Mouse (Mus musculus) cerebellum, adult 11 months (tissue): Measurements from ENCODE around the gene Hoxd4.

Experiments
- DNase-seq: peaks from one replicate; pipeline ENCODE4 v3.0.0; 2022

Hoxd4 gene

DNA sequence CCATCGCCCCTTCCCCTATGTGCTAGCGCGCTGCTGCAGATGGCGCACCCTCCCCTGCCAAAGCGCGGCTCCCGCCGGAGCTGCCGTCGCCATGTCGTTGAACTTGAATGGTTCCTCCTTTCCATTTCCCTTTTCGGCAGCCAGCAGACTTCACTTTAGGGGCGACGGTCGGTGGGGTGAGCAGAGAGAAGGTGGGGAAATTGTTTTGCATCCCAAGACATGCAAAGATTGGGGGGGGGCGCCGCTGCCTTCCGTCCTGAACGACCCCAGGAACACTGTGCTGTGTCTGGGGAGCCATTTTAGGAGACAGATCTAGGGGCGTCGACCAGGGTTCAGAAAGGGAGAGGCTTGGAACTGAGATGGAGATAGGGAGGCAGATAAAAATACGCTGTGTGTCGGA lies 31.7 kb upstream of the Hoxd4 start:
- DNase-seq, result no peak

DNA sequence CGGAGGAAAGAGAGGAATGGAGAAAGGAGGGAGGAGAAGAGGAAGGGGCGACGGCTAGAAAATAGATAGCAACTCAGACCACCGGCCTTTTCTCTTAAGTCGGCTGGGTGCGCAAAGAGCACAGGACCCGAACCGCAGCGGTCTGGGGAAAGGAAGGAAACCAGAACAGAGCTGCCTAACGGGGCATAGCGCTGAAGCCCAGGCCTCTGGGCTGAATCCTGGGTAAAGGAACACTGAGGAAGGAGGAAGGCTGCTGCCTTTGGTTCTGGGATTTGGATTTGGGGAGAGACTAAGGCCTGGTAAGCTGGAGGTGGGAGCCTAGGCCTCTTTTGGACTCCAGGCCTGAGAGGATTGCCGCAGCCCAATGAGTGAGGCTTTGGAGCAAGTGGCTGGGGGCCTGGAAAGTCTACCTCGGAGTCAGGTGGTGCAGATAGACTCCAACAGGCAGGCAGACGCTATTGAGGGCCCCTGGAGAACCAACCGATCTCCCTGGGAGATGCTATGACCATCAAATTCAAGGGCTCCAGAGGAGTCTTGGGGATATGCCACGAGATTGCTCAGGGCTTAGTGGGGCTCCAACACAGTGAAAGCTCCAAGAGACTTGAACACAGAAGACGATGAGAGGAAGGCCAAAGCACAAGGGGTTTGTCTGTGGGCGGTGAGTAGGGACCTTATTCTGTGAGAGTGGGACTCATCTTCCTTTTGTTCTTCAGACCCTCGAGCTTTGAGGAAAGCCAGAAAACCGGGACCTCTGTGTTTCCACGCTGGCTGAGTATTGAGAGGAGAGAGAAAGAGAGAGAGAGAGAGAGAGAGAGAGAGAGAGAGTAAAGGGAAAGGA lies 30.9 kb upstream of the Hoxd4 start:
- no peak for DNase-seq

DNA sequence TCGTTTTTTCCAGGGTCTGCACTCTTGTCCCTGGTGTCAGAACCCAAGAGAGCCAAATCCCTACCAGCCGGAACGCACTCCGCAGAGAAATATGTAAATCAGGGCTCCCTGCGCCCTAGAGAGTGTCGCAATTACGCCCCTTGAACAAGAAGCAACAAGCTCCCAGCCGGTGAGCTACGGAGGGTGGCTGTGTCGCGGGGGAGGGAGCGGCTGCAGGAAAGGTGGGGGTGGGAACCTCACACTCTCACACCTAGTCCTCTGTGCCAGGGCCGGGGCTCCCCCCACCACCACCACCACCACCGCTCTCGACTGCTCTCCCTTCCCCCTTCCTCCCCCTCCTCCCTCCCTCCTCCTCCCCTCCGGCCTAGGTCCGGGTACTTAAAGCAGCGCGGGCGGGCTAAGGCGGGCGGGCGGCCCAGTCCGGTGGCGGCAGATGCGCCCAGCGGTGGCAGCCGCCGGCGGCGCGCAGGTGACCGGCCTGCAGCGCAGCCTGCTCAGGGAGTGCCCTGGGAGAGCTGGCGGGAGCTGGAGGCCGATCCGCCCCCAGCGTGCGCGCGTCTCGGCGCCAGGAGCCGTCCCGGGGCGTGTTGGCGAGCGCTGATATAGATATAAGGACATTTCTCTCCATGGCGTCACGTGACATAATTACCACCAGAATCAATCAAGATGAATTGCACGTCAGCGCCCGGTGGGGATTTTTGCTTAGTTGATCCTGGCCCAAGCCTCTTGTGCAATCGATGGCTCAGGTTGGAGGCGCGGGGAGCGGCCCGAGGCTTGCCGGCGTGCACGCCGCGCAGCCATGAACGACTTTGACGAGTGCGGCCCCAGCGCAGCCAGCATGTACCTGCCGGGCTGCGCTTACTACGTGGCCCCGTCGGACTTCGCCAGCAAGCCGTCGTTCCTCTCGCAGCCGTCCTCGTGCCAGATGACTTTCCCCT lies 29.9 kb upstream of the Hoxd4 start:
- DNase-seq, result no peak

DNA sequence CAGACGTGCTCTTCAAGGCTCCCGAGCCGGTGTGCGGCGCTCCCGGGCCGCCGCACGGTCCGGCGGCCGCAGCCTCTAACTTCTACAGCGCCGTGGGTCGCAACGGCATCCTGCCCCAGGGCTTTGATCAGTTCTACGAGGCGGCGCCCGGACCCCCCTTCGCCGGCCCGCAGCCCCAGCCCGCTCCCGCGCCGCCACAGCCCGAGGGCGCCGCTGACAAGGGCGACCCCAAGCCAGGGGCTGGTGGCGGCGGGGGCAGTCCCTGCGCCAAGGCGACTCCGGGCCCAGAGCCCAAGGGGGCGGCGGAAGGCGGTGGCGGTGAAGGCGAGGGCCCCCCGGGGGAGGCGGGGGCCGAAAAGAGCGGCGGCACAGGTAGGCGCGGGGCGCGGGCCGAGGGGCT lies 28.9 kb upstream of the Hoxd4 start:
- DNase-seq, result no peak

DNA sequence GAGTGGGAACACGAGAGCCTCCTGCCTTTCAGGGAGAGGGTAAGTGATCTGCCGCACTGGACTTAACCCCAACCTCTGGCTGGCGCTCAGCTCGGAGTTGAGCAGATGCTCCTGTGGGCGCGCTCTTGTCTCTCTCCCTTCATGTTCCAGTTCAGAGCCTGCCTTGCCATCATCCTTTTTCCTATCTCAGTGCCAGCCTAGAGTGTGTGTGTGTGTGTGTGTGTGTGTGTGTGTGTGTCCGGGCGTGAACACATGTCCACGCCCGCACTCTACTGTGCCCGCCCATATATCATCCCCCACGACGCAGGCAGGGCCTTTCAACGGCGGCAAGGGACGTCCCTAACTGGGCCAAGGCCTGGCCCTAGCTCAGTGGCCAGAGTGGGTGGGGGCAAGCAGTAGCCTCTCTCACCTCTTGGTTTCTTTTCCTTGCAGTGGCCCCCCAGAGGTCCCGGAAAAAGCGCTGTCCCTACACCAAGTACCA lies 28.2 kb upstream of the Hoxd4 start:
- no peak for DNase-seq

DNA sequence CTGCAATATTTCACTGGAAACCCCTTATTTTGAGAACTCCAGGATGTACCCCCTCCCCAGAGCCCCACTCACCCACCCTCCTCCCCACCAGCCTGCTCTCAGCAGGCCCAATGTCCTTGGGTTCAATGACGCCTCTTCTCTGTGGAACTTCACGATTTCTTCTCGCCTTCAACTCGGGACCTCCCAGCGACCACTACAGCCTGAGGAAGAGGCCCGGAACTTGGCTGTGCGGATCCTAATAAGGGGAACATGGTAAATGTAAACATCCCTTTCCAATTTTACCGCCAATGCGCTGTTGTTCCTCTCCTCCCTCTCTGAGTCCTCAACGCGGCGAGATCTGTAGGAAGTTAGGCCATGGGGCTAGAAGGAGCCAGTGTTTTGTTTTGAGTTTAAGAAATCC lies 27.6 kb upstream of the Hoxd4 start:
- DNase-seq, result no peak

DNA sequence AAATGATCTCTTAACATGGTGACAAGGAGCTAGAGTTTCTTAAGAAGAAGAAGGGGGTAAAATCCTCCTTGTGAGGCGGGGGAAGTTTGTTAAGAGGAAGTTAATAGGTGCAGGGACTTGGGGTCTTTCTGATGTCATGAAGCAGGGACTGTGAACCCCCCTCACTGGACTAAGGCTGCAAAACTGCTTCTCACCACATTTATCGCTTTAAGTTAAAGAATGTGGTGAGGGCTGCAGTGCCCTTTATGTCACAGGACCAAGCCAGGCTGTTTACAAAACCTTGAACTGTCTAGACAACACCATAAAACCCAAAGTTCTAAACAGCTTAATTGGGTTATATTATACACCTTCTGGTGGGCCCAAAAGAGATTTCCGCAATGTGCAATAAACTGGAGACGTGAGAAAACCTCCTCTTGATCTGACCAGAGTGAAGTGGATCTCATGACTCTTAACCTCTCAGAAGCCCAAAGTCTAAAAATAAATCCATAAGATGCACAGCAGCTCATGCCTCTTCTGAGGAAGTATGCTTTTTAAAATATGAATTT lies 26.6 kb upstream of the Hoxd4 start:
- DNase-seq, result no peak

DNA sequence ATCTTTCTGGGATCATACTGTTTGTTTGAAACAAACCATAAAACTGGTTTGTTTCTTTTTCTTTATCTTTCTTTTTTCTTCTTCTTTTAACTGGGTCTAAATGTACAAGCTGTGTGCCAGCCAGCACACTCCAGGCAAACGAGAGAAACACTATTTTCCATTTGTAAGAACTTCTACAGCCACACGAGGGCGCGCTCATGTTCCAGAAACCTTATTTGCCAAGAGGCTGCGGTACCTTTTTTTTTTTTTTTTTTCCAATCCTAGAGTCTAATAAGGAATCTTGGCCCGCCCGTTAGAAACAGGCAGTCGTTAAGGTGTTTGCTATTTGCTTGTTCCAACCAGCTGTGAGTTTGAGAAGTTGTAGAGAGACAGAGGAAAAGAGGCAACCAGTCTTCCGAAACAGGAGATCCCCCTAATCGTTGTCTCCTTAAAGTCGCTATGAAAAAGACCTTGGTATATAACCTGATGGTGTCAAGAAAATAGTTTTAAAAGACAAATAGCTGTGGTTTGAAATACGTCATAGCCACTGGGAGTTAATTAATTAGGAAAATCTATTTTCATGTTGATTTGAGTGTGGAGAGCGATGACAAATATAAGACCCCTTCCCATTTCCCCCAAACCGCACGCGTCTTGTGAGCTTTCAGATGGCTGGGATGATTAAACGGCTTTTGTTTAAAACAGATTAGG lies 25.3 kb upstream of the Hoxd4 start:
- no peak for DNase-seq

DNA sequence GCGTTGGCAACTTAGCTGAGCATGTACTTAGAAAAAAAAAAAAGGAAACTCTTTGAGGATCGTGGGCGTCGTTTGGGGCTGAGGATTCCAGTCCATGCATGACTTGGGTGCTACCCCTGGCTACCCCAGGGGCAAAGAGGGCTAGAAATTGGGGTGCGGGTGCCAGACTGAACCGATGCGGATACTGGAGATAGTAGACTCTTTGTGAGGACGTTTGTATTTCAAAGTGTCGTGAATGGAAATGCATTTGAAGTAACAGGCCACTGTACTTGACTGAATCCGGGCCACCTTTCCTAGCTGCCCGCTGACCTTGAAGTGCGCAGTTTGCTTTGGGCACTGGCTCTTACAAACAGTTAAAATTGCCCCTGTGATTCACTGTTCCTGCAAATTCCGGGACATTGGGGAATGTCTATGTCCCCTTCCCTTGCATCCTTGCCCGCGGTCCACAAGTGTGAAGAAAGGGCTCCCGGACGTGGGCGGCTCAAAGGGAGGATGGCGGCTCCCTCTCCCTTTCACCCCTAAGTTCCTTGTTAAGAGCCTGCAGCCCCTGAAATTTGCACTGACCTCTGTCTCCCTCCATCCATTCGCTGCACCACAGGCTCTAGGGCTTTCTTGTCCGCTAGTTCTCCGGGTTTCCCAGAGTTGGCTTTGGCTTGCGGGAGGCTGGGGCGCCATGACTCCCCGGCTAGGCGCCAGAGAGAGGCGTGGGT lies 24.6 kb upstream of the Hoxd4 start:
- no peak for DNase-seq

DNA sequence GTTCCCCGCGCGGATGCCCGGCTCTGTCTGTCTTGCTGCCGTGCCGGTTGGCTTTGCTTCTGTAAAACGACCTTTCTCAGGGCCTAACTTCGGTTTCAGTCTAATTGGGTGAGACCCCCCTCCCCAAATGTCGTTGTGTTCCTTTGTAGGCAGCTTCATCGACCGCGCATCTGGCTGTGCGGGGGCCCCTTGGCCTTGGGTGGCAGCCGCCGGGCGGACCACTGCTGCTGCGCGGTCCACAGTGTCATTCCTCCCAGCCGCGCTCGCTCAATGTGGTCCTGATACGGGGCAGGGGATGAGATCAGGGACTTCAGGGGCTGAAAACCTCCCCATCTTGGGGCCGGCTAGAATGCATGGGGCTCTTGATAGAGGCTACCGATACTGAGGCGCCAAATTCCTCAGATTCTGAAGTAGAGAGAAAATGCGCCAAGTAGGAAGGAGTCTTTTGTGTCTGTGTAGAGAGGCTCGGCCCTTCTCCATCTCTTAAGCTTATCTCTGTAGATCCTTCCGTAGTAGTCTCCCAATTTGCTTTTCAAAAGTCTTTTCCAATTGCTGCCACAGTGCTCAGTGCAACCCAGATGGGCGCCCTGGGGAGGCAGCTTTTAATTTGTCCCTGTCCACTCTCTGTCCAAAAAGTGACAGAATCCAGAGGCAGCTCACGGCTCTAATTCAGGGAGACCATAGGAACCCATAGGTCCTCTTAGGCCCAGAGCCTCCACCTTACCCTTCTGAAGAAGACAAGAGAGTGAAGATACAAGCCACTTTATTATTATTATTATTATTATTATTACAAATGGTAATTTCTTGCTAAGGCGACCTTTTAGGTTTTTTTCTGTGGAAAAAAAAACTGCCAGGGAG lies 23.8 kb upstream of the Hoxd4 start:
- no peak for DNase-seq

DNA sequence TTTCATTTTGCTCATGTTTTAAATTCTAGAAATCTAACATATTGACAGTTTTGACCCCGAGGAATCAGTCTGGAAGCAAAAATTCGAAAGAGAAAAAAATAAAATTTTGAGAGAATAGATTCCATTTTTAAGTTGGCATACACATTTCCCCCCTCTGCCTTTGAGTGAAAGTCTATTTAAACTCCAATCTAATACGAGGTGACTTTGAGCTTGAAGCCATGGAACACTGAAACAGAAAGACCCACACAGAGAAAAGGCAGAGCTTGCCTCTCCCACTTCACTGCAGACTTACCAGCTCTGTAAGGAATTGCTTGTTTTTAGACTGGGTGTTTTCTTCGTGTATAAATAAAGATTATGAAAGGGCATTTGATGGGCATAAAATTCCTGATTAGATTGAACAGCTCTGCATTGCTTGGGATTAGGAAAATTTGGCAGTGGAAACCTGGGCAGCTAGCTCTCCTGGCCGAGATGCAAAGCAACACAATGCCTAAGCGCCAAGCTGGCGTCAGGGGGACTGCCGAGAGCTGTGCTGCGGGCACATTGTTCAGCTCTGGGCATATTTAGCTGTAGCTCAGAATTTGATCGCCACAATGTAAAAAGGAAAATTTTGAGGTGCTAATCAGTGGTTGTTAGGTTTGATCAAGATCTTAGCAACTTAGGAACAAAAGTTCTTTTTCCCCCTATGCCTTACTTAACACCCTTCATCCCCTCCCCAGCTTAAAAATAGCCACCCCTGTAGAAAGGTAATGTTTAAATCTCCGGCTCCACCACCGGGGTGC lies 22.7 kb upstream of the Hoxd4 start:
- no peak for DNase-seq

DNA sequence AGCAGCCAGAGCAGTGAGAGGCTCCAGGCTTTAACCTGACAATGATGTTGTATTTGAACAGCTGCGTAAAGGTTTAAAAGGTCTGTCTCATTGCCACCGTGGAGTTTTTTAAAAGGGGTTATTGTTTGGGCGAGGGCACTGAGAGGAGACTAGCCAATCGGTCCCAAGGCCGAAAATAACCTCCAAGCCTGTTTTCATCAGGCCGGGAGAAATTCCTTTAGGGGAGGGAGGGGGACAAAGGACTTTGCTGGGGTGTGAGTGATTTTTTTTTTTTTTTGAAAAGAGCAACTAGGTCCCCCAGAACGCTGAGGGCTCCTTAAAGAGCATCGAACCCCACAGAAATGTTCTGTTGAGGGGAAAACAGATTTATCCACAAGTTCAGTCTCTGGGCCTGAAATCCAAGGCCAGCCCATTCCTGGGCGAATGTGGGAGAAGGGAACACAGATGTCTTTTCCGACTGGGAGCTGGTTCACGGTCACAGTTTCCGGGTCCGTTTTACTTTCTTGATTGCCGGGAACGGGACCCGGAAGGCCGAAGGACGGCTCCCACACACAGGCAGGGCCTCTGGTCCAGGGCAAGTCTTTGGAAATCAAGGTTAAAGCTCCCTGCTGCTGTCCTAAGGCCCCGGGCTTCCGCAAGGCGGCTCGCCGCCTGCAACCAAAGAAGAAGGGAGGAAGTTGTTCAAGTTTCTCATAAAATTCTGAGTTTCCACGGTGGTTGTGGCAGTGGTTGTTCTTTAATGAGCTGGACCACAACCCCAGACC lies 22.0 kb upstream of the Hoxd4 start:
- no peak for DNase-seq

DNA sequence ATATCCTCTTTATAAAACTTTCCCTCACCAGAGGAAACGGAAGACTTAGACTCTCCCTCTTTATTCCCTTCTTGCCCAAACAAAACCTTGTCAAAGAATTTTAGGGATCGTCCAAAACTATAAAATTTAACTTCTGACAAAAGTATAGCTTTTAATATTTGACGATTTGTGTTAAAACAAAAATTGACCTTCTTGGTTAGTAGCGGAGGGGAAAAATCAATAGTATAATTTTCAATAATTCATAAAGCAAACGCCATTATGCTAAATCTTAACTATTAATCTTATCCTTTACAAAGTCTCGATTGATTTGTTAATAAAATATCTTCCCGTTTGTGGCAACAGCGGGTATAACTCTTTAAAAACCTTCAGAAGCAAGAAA lies 21.4 kb upstream of the Hoxd4 start:
- DNase-seq, result no peak

DNA sequence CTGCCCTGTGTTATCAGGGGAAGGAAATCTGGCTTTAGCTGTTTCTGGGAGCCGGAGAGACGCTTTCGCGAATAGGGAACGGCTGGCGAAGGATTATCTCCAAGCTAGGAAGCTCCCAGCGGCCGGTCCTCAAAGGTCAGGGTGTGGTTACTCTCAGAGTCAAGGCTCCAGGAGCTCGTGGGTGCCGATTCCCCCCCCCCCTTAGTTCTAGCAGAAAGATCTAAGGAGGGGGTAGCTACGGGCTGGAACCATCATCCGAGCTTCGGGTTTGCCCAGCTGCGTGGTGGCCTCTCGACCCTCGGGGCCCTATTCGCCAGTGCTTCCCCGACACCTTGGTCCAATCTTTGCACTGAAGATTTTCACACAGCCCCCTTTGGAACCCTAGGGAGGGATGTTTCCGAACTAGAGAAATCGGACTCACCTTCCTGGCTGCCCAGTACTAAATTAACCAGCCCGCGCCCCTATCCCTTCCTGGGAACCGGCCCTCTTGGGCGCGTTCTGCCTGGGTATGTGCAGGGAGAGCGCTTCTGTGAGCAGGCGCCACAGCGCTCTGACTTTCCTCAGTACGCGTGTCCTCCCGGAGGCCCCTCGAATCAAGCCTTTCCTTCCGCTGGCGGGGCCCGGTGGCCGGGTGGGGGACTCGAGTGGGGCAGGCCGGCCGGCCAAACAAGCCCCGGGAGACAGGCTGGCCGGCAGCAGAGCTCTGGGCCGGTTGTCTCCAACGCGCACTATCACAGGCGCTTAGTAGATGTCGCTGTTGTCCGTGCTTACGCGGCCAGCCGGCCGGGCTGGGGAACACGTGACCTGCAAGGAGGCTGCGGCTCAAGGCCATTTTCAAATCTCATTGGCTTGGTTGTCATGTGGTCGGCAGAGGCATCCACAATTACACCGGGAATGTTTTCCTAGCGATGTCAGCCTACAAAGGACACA lies 20.4 kb upstream of the Hoxd4 start, which contains the start of gene Hoxd10:
Gene Hoxd10, plus strand, starts transcription at position 903 of the 930 bp plus-strand sequence.
- no peak for DNase-seq

DNA sequence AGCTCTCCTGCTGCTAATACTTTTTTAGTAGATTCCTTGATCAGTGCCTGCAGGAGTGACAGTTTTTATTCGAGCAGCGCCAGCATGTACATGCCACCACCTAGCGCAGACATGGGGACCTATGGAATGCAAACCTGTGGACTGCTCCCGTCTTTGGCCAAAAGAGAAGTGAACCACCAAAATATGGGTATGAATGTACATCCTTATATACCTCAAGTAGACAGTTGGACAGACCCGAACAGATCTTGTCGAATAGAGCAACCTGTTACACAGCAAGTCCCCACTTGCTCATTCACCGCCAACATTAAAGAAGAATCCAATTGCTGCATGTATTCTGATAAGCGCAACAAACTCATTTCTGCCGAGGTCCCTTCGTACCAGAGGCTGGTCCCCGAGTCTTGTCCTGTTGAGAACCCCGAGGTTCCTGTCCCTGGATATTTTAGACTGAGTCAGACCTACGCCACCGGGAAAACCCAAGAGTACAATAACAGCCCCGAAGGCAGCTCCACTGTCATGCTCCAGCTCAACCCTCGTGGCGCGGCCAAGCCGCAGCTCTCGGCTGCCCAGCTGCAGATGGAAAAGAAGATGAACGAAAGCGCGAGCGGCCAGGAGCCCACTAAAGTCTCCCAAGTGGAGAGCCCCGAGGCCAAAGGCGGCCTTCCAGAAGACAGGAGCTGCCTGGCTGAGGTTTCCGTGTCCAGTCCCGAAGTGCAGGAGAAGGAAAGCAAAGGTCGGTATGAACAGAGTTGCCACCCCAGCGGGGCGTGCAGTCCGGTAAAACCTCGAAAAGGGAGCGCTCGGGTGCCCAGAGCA lies 19.5 kb upstream of the Hoxd4 start:
- no peak for DNase-seq

DNA sequence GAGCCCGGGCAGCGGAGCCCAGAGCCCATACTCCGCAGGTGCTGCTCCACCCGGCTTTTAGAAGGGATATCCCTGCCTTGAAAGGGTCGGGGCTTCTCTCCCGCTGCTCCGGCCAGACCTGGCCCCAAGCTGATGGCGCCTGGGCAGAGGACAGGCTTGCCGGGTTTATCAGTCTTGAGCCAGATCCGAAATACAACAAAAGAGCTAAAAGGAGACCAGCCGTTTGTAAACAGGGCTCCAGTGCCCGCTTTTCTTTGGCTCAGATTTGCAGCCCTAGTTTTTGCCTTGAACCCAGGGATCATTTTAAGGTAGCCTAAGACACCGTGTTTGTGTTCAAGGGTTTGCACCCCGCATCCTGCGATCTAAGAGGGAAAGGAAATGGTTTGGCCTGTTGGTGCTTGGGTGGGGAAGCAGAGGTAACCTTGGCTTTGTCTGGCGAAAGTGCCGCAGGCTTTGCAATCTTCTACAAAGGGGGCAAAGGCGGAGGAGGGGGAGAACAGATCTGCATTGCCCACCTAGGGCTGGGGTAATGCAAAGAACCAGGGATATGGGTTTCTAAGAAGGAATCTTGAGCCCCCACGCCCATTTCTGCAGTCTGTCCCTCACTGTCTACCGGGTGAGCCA lies 18.8 kb upstream of the Hoxd4 start:
- DNase-seq, result no peak

DNA sequence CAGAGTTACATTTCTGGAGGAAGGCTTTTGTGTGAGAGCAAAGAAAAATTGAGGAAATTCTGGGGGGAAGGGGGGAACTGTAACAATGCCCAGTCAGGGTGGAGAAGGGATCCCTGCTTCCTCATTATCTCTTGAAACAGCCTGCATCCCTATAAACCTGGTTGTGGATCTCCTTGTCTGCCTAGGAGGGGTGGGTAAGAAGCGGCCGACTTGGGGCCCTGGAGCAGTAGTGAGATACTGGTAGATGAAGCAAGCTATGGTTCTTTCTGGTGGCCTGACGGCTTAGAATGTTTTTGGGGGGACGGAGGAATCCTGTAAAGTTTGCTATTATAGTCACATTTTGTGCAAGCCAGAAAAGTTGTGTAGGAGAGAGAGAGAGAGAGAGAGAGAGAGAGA lies 18.3 kb upstream of the Hoxd4 start:
- DNase-seq, result no peak
